Mouse (Mus musculus): ENCODE measurements around the gene Pwwp2a. TPM values are rescaled to one million over a fixed set of nuclear protein-coding genes. Genes with fewer than 3 reads are reported as not detected.
A peak's percentile ranks its signal among the peaks of the same experiment; 100 is the strongest.

Gene Pwwp2a
- polyA plus RNA-seq, 1 experiment from 2014 or later: 25.2 TPM

- WGBS: 50% methylated on average over 19 of the region's 19 CpGs
- Histone ChIP-seq H3K4me1 (peaks cover 9% of the 10 kb centered on the region), H3K4me3 (replicated peaks) (no peak overlapping the region), H3K4me2 (no peak overlapping the region), H3K27ac (replicated peaks) (0 out of 2 replicates have a peak overlapping the region, but pooled peaks have one; percentile 19), H3K9me3 (replicated peaks) (no peaks in the 10 kb centered on the region), H3K36me3 (no peaks in the 10 kb centered on the region), H3K9ac (replicated peaks) (no peak overlapping the region), H3K27me3 (replicated peaks) (no peaks in the 10 kb centered on the region)
- ATAC-seq (ENCODE audit: low FRiP score): peak; percentile 28; the same call in 1 of the 2 replicates
Measured at GRCm38 (mm10) chr11:43667038-43667745, 14.6 kb upstream of the Pwwp2a start.

DNA sequence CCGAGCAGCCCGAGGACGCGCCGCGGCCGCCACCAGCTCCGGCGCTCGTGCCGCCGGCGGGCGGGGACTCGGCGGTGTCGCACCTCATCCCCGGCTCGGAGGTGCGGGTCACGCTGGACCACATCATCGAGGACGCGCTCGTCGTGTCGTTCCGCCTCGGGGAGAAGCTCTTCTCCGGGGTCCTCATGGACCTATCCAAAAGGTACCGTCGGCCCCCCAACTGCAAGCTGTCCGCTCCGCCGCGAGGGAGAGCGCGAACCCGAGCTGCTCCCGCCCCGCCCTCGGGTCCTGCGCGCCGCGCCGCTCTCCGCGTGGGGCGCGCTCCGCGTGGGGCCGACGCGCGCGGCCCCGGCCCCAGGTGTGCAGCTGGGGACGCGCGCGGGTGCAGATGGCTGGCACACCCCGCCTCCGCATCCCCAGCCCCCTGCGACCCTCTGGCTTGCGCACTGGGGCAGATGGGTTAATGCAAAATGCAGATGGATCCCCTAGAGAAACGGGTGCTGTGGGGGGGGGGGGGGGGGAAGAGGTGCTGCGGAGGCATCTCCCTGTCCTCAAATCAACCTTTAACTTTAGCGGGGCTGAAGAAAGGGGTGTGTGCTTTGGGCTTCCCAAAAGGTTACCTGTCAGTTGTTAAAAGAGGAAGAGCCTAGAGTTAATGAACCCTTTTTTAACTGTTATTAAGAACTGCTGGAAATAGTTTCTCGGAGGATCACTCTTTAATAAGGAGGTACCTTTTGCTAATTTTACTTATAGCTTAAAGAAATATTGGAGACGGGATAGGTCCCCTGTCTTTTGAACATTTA lies 818 bp downstream of the Pwwp2a start:
- peaks cover 37% of the 10 kb centered on the region for H3K4me1 ChIP-seq
- ATAC-seq (ENCODE audit: low FRiP score): peak; percentile 58
- H3K9ac ChIP-seq (replicated peaks): peak overlapping the region; percentile 84
- no peaks in the 10 kb centered on the region for H3K27me3 ChIP-seq (replicated peaks)
- H3K9me3 ChIP-seq (replicated peaks): no peaks in the 10 kb centered on the region
- H3K36me3 ChIP-seq: peaks cover 7% of the 10 kb centered on the region
- WGBS: under 1% methylated on average over 71 of the region's 72 CpGs
- peak overlapping the region; percentile 68 for H3K4me2 ChIP-seq
- H3K4me3 ChIP-seq (replicated peaks): peak overlapping the region; percentile 81
- H3K27ac ChIP-seq (replicated peaks): peak overlapping the region; percentile 96

- ATAC-seq (ENCODE audit: low FRiP score): no peak
- 57% methylated on average over 1 of the region's 1 CpGs for WGBS
- H3K27me3 ChIP-seq (replicated peaks): no peaks in the 10 kb centered on the region
- no peak overlapping the region for H3K4me3 ChIP-seq (replicated peaks)
- no peak overlapping the region for H3K27ac ChIP-seq (replicated peaks)
- peaks cover 17% of the 10 kb centered on the region for H3K4me1 ChIP-seq
- H3K9me3 ChIP-seq (replicated peaks): no peaks in the 10 kb centered on the region
- H3K4me2 ChIP-seq: no peak overlapping the region
- peaks cover 41% of the 10 kb centered on the region for H3K36me3 ChIP-seq
- no peak overlapping the region for H3K9ac ChIP-seq (replicated peaks)
Measured at GRCm38 (mm10) chr11:43688850-43689249, 7.1 kb downstream of the Pwwp2a start.

DNA sequence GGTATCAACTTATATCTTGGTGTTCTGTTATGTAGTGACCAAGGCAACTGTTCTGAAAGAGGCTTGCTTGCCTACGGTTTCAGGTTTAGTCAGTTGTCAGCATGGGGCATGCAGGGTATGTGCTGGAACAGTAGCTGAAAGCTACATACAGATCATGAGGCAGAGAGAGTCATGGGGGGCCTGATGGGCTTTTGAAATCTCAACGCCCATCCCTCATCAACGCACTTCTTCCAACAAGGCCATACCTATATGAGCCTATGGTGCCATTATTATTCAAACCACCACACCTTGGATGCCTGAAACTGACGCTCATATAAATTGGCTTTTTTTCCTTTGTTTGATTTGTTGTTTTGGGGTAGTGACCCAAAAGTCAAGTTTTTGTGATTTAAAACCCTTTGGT lies 14.8 kb downstream of the Pwwp2a start:
- Histone ChIP-seq H3K4me3 (replicated peaks) (no peak overlapping the region), H3K9me3 (replicated peaks) (no peaks in the 10 kb centered on the region), H3K36me3 (peaks cover 39% of the 10 kb centered on the region), H3K9ac (replicated peaks) (no peak overlapping the region), H3K4me1 (no peaks in the 10 kb centered on the region), H3K27ac (replicated peaks) (no peak overlapping the region), H3K27me3 (replicated peaks) (no peaks in the 10 kb centered on the region), H3K4me2 (no peak overlapping the region)
- ATAC-seq (ENCODE audit: low FRiP score): no peak
- WGBS: 70% methylated on average over 4 of the region's 4 CpGs

DNA sequence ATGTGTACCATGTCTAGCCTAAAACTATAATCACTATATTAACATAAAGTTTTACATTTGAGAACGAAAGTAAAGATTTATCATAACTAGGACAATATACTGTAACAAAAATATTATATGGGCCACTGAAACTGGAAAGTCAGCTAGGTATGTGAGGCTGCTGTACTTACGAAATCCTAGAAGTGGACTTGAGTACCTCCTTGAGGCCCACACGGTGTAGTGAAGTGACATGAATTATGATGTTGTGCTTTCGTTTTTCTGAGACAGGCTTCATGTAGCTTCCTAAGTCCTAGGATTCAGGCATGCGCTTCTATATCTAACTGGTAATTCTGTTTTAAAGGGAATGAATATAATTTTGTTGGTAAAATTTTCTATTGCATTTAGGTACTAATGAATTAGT lies 16.8 kb downstream of the Pwwp2a start:
- Histone ChIP-seq H3K9ac (replicated peaks) (no peak overlapping the region), H3K27ac (replicated peaks) (no peak overlapping the region), H3K4me2 (no peak overlapping the region), H3K36me3 (peaks cover 22% of the 10 kb centered on the region), H3K9me3 (replicated peaks) (no peaks in the 10 kb centered on the region), H3K27me3 (replicated peaks) (no peaks in the 10 kb centered on the region), H3K4me3 (replicated peaks) (no peak overlapping the region), H3K4me1 (no peaks in the 10 kb centered on the region)
- 77% methylated on average over 5 of the region's 5 CpGs for WGBS
- ATAC-seq (ENCODE audit: low FRiP score): no peak

- H3K36me3 ChIP-seq: peaks cover 26% of the 10 kb centered on the region
- H3K9ac ChIP-seq (replicated peaks): no peak overlapping the region
- H3K4me1 ChIP-seq: no peaks in the 10 kb centered on the region
- no peak overlapping the region for H3K27ac ChIP-seq (replicated peaks)
- 96% methylated on average over 3 of the region's 3 CpGs for WGBS
- no peak for ATAC-seq (ENCODE audit: low FRiP score)
- H3K4me2 ChIP-seq: no peak overlapping the region
- no peaks in the 10 kb centered on the region for H3K9me3 ChIP-seq (replicated peaks)
- H3K4me3 ChIP-seq (replicated peaks): no peak overlapping the region
- no peaks in the 10 kb centered on the region for H3K27me3 ChIP-seq (replicated peaks)
Measured at GRCm38 (mm10) chr11:43700291-43700690, 18.5 kb downstream of the Pwwp2a start.

DNA sequence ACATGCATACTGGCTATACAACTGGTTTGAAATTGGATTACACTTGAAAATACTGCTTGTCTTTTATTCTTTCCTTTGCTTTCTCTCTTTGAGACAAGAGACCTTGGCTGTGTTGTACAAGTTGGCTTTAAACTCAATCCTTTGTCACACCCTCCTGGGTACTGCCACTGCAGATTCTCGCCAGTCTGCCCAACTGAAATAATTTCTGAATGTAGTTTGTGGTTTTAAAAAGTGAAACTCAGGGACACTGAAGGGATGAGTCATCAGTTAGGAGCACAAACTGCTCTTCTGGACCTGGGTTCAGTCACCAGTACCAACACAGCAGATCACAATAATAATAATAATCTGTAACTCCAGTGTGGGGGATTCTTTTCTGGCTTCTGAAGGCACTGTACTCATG lies 21.8 kb downstream of the Pwwp2a start:
- H3K36me3 ChIP-seq: peaks cover 28% of the 10 kb centered on the region
- H3K4me2 ChIP-seq: no peak overlapping the region
- H3K4me3 ChIP-seq (replicated peaks): no peak overlapping the region
- ATAC-seq (ENCODE audit: low FRiP score): no peak
- no peaks in the 10 kb centered on the region for H3K27me3 ChIP-seq (replicated peaks)
- no peaks in the 10 kb centered on the region for H3K4me1 ChIP-seq
- no peak overlapping the region for H3K9ac ChIP-seq (replicated peaks)
- no peak overlapping the region for H3K27ac ChIP-seq (replicated peaks)
- H3K9me3 ChIP-seq (replicated peaks): no peaks in the 10 kb centered on the region
- WGBS: 86% methylated on average over 1 of the region's 1 CpGs

DNA sequence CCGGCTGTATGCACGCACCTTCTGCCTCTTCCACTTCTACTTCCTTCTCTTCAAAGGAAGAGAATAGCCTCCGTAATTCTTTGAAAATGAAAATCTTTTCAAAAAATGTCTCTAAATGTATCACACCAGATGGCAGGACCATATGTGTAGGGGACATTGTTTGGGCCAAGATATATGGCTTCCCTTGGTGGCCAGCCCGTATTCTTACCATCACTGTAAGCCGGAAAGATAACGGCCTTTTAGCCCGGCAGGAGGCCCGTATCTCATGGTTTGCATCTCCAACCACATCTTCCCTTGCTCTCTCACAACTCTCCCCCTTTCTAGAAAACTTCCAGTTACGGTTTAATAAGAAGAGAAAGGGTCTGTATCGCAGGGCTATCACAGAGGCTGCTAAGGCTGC lies 24.0 kb downstream of the Pwwp2a start:
- no peaks in the 10 kb centered on the region for H3K9me3 ChIP-seq (replicated peaks)
- no peak overlapping the region for H3K27ac ChIP-seq (replicated peaks)
- H3K9ac ChIP-seq (replicated peaks): no peak overlapping the region
- H3K27me3 ChIP-seq (replicated peaks): no peaks in the 10 kb centered on the region
- H3K36me3 ChIP-seq: peaks cover 21% of the 10 kb centered on the region
- H3K4me3 ChIP-seq (replicated peaks): no peak overlapping the region
- 75% methylated on average over 10 of the region's 10 CpGs for WGBS
- no peak for ATAC-seq (ENCODE audit: low FRiP score)
- no peak overlapping the region for H3K4me2 ChIP-seq
- H3K4me1 ChIP-seq: no peaks in the 10 kb centered on the region

GRCm38 (mm10) chr11:43708409-43708808 lies 26.6 kb downstream of the Pwwp2a start:
- peaks cover 22% of the 10 kb centered on the region for H3K36me3 ChIP-seq
- 95% methylated on average over 2 of the region's 2 CpGs for WGBS
- ATAC-seq (ENCODE audit: low FRiP score): no peak
- H3K9me3 ChIP-seq (replicated peaks): no peaks in the 10 kb centered on the region
- H3K4me1 ChIP-seq: no peaks in the 10 kb centered on the region
- no peak overlapping the region for H3K4me3 ChIP-seq (replicated peaks)
- no peak overlapping the region for H3K9ac ChIP-seq (replicated peaks)
- no peaks in the 10 kb centered on the region for H3K27me3 ChIP-seq (replicated peaks)
- H3K27ac ChIP-seq (replicated peaks): no peak overlapping the region
- H3K4me2 ChIP-seq: no peak overlapping the region

DNA sequence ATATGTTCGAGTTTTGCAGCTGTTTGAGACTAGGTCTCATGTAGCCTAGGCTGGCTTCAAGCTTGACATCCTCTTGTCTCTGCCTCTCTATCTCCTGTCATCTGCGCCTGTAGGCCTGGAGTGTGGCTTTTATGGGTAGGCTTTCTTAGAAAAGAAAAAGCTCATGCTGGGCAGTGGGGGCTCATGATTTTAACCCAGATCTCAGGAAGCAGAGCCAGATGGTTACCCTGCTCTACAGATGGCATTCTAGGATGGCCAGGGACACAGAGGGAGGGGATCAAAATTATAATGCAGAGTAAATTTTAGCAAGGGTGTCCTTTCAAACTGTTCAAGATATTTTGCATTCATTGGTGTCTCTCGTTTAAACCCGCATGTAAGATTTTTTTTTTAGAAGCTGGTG lies 30.4 kb downstream of the Pwwp2a start:
- Histone ChIP-seq H3K9me3 (replicated peaks) (no peaks in the 10 kb centered on the region), H3K4me3 (replicated peaks) (no peak overlapping the region), H3K4me1 (no peaks in the 10 kb centered on the region), H3K27ac (replicated peaks) (no peak overlapping the region), H3K36me3 (peaks cover 16% of the 10 kb centered on the region), H3K27me3 (replicated peaks) (no peaks in the 10 kb centered on the region), H3K9ac (replicated peaks) (no peak overlapping the region), H3K4me2 (no peak overlapping the region)
- ATAC-seq (ENCODE audit: low FRiP score): no peak
- 92% methylated on average over 4 of the region's 4 CpGs for WGBS

DNA sequence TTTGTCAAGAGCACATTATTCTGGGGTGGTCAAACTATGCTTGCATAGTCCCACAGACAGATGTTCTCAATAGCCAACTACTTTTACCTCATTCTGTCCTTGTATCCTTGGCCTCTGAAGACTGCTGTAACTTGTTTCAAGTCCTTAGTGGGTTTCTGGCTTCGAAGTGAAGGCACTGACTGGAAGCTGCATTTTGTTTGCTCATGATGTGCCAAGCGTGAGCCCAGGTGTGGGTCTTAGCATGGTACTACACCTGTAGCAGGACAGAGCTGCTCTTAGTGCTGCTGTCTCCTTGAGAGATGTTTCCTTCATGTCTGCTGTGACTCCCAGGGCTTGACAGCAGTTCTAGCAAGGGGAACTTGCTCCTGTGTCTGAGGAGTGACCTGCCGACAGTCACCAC lies 41.6 kb downstream of the Pwwp2a start:
- Histone ChIP-seq H3K9ac (replicated peaks) (no peak overlapping the region), H3K27me3 (replicated peaks) (no peaks in the 10 kb centered on the region), H3K4me2 (no peak overlapping the region), H3K9me3 (replicated peaks) (no peaks in the 10 kb centered on the region), H3K4me1 (no peaks in the 10 kb centered on the region), H3K4me3 (replicated peaks) (no peak overlapping the region), H3K27ac (replicated peaks) (no peak overlapping the region), H3K36me3 (peaks cover 20% of the 10 kb centered on the region)
- no peak for ATAC-seq (ENCODE audit: low FRiP score)
- 95% methylated on average over 3 of the region's 3 CpGs for WGBS

DNA sequence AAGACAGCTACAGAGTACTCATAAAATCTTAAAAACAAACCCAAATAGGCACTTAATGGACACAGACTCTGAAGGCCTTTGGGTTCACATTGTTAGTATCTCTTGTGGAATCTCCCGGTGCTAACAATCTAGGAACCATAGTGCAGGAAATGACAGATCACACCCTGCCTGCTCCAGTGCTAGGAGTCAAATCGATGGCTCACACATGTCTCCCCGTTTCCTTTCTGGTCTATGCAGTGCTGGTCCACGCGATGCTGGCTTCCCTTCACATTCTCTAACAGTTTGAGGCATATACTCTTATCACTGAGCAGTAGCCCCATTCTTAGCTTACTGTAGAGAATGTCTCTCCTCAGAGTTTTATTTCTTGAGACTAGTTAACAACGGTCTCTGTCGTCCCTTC lies 46.0 kb downstream of the Pwwp2a start:
- 85% methylated on average over 7 of the region's 7 CpGs for WGBS
- H3K4me3 ChIP-seq (replicated peaks): no peak overlapping the region
- H3K27me3 ChIP-seq (replicated peaks): no peaks in the 10 kb centered on the region
- H3K4me2 ChIP-seq: no peak overlapping the region
- H3K36me3 ChIP-seq: peaks cover 37% of the 10 kb centered on the region
- H3K4me1 ChIP-seq: no peaks in the 10 kb centered on the region
- H3K9ac ChIP-seq (replicated peaks): no peak overlapping the region
- ATAC-seq (ENCODE audit: low FRiP score): no peak
- no peaks in the 10 kb centered on the region for H3K9me3 ChIP-seq (replicated peaks)
- H3K27ac ChIP-seq (replicated peaks): no peak overlapping the region

Data from neural tube, embryonic 15.5 days (tissue).